Mouse (Mus musculus) liver, embryonic 15.5 days (tissue): ENCODE data around the gene Casc3. TPM values are rescaled to one million over a fixed set of nuclear protein-coding genes. Genes with fewer than 3 reads are reported as not detected.
"Not testable (repeated sequence)": the region's sequence is repeated elsewhere in the genome, so short reads cannot be mapped to it uniquely, and the experiment has no call there.

Experiments
- ATAC-seq: fragments of 200-750 bp; cut with Nextera tagmentation; 2 replicates; pipeline ENCODE4 v1.8.0; 2017; ENCODE audit warnings: moderate number of reproducible peaks, mild to moderate bottlenecking, moderate library complexity; ENCODE audit not compliant: insufficient read depth
- H3K27ac ChIP-seq: fragments of 300-500 bp; sonication (generic); replicated peaks from 2 replicates; pipeline ENCODE4 v1.5.1; 2015; ENCODE audit warnings: mild to moderate bottlenecking, inconsistent platforms
- H3K27me3 ChIP-seq: fragments of 300-500 bp; sonication (generic); 2 replicates; pipeline ENCODE4 v1.6.1; 2015; ENCODE audit warnings: mild to moderate bottlenecking, inconsistent platforms
- H3K36me3 ChIP-seq: fragments of 300-500 bp; sonication (generic); replicated peaks from 2 replicates; pipeline ENCODE4 v1.6.1; 2015; ENCODE audit warnings: moderate library complexity, mild to moderate bottlenecking, inconsistent platforms
- H3K4me1 ChIP-seq: fragments of 300-500 bp; sonication (generic); replicated peaks from 2 replicates; pipeline ENCODE4 v1.6.1; 2015; ENCODE audit warnings: inconsistent platforms
- H3K4me2 ChIP-seq: fragments of 300-500 bp; sonication (generic); 2 replicates; pipeline ENCODE4 v1.6.1; 2015; ENCODE audit warnings: moderate library complexity, mild to moderate bottlenecking, inconsistent platforms
- H3K4me3 ChIP-seq: fragments of 300-500 bp; sonication (generic); replicated peaks from 2 replicates; pipeline ENCODE4 v1.5.1; 2015; ENCODE audit warnings: mild to moderate bottlenecking, inconsistent platforms
- H3K9ac ChIP-seq: fragments of 300-500 bp; sonication (generic); 2 replicates; pipeline ENCODE4 v1.6.1; 2015; ENCODE audit warnings: moderate library complexity, mild to moderate bottlenecking, inconsistent platforms
- H3K9me3 ChIP-seq: fragments of 300-500 bp; sonication (generic); replicated peaks from 2 replicates; pipeline ENCODE4 v1.6.1; 2016; ENCODE audit warnings: inconsistent platforms
- WGBS: fragments of 180-500 bp; shearing (Covaris S2); methylation state at CpG from one replicate; pipeline ENCODE4 v1.1.7; 2015; ENCODE audit warnings: mixed read lengths; ENCODE audit not compliant: insufficient replicate concordance; 5-methylcytosine and 5-hydroxymethylcytosine counted together
- polyA plus RNA-seq: library from polyadenylated mRNA; unstranded; fragments of >200 nt; fragmentation: Nextera tagmentation; extraction: Ambion mirVana; gene quantifications from 2 replicates; pipeline ENCODE4 v1.2.1, GENCODE M21; 2015

The Casc3 gene
- polyA plus RNA-seq, 1 experiment from 2014 or later: 14.4 TPM

DNA sequence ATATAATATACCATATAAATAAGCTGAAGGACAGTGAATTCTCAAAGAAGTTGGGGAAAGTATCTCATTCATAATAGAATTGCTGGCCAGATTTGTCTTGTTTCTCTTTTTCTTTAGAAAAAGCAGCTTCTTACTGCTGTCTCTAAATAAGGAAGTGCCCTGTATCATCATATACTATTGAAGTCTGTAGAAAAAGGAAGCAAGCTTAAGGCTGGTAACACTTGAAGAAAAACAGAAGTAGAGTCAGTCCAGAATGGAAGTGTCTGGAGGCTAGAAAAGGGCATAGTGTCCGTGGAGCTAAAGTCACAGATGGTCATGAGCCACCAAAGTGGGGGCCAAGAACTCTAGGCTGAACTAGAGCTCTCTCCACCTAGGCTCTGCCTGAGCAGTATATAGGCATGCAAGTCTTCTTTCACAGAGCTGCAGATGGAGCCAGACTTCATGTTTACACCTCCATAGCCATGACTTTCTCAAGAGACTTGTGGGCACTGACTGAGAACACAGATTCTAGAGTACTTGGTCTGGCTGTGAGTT is 12.1 kb downstream of the Casc3 start:
- Histone ChIP-seq H3K9ac (no peak overlapping the region), H3K4me1 (peaks cover 11% of the 10 kb centered on the region), H3K36me3 (peaks cover 93% of the 10 kb centered on the region), H3K27ac (no peak overlapping the region), H3K9me3 (no peaks in the 10 kb centered on the region), H3K27me3 (no peaks in the 10 kb centered on the region), H3K4me3 (no peak overlapping the region), H3K4me2 (no peak overlapping the region)
- no peak for ATAC-seq
- 18% methylated on average over 1 of the region's 1 CpGs for WGBS

- 29% methylated on average over 5 of the region's 5 CpGs for WGBS
- H3K27ac ChIP-seq: no peak overlapping the region
- no peak overlapping the region for H3K4me2 ChIP-seq
- peaks cover 17% of the 10 kb centered on the region for H3K4me1 ChIP-seq
- no peak overlapping the region for H3K9ac ChIP-seq
- H3K4me3 ChIP-seq: no peak overlapping the region
- H3K27me3 ChIP-seq: no peaks in the 10 kb centered on the region
- peaks cover 97% of the 10 kb centered on the region for H3K36me3 ChIP-seq
- H3K9me3 ChIP-seq: no peaks in the 10 kb centered on the region
- ATAC-seq: no peak
Measured at GRCm38 (mm10) chr11:98820968-98821367, 16.3 kb downstream of the Casc3 start.

GRCm38 (mm10) chr11:98826071-98826470 is 21.4 kb downstream of the Casc3 start:
- H3K9me3 ChIP-seq, H3K4me2 ChIP-seq, H3K27me3 ChIP-seq, H3K27ac ChIP-seq, H3K9ac ChIP-seq, H3K4me3 ChIP-seq: not testable (repeated sequence)
- Histone ChIP-seq H3K36me3 (peaks cover 97% of the 10 kb centered on the region), H3K4me1 (peaks cover 25% of the 10 kb centered on the region)
- peak; percentile 66 for ATAC-seq
- WGBS: 75% methylated on average over 2 of the region's 2 CpGs

GRCm38 (mm10) chr11:98827877-98828276 is 23.2 kb downstream of the Casc3 start:
- Histone ChIP-seq H3K27me3 (no peaks in the 10 kb centered on the region), H3K4me1 (peaks cover 25% of the 10 kb centered on the region), H3K4me2 (no peak overlapping the region), H3K36me3 (peaks cover 97% of the 10 kb centered on the region), H3K9me3 (no peaks in the 10 kb centered on the region), H3K27ac (peak overlapping the region; percentile 41), H3K4me3 (no peak overlapping the region), H3K9ac (no peak overlapping the region)
- ATAC-seq: peak; percentile 51
- WGBS: 18% methylated on average over 2 of the region's 2 CpGs

GRCm38 (mm10) chr11:98829091-98829775 is 24.5 kb downstream of the Casc3 start:
- Histone ChIP-seq H3K27me3 (no peaks in the 10 kb centered on the region), H3K27ac (0 out of 2 replicates have a peak overlapping the region, but pooled peaks have one; percentile 0), H3K9me3 (no peaks in the 10 kb centered on the region), H3K4me3 (no peak overlapping the region), H3K9ac (no peak overlapping the region), H3K36me3 (peaks cover 97% of the 10 kb centered on the region), H3K4me1 (peaks cover 25% of the 10 kb centered on the region), H3K4me2 (no peak overlapping the region)
- no peak for ATAC-seq
- 61% methylated on average over 12 of the region's 12 CpGs for WGBS

DNA sequence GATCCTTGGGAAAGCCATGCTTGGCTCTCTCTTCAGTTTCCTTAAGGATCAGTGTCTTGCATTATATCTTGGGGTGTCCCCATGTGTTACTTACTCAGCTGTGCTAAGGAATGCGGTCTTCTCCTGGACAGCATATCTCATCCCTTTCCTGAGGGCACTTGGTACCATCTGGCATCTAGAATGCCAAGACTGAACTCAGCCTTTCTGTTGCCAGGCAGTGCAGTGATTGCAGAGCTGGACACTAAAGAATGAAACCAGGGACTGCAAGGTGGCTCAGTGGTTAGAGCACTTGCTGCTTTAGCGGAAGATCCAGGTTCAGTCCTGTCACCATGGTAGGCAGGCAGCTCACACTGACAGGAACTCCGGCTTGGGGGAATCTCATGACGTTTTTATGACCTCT is 25.2 kb downstream of the Casc3 start:
- no peak overlapping the region for H3K27ac ChIP-seq
- H3K9ac ChIP-seq: no peak overlapping the region
- 79% methylated on average over 4 of the region's 4 CpGs for WGBS
- H3K27me3 ChIP-seq: no peaks in the 10 kb centered on the region
- no peaks in the 10 kb centered on the region for H3K9me3 ChIP-seq
- no peak overlapping the region for H3K4me2 ChIP-seq
- no peak overlapping the region for H3K4me3 ChIP-seq
- H3K36me3 ChIP-seq: peaks cover 94% of the 10 kb centered on the region
- no peak for ATAC-seq
- H3K4me1 ChIP-seq: peaks cover 23% of the 10 kb centered on the region

DNA sequence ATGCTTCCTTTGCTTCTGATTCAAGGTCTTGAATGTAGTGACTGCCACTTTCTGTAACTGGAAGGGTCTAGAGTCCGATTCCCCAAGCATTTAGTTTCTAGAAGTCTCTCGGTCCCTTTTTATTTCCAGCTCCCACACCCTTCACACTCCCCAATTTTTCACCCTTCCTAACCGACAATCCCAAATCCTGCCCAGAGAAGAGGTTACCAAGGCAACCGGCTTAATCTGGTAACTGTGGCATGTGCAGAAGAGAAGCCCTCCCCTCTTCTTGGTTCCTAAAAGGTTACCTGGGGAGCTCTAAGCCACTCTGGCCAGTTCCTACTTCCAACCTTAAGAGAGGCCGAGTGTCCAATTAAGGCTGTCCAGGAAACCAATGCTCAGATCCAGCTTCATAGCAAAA is 30.6 kb downstream of the Casc3 start:
- H3K9me3 ChIP-seq: no peaks in the 10 kb centered on the region
- H3K4me2 ChIP-seq: no peak overlapping the region
- peaks cover 46% of the 10 kb centered on the region for H3K27me3 ChIP-seq
- peaks cover 20% of the 10 kb centered on the region for H3K4me1 ChIP-seq
- no peak overlapping the region for H3K9ac ChIP-seq
- peaks cover 42% of the 10 kb centered on the region for H3K36me3 ChIP-seq
- H3K4me3 ChIP-seq: no peak overlapping the region
- WGBS: 62% methylated on average over 5 of the region's 5 CpGs
- H3K27ac ChIP-seq: no peak overlapping the region
- ATAC-seq: no peak

GRCm38 (mm10) chr11:98835725-98836124 is 31.0 kb downstream of the Casc3 start:
- H3K4me1 ChIP-seq: peaks cover 20% of the 10 kb centered on the region

DNA sequence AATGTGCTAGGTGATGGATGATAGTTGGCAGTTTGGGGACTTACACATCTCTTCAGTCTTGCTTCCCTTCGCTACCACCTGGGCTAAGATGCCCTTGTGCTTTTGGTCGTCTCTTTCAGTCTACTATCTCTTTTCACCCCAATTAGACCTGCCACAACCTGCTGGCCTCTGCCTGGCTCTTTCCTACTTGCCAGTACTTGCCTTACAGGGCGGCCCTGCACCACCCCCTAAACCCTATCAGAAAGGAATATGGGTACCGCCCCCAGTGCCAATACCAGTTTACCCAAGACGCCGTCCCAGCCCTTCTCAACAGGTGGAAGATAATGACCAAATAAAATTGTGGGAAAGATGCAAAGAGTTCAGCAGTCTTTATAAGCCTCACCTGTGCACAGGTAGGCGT is 31.4 kb downstream of the Casc3 start:
- Histone ChIP-seq H3K4me1 (peaks cover 20% of the 10 kb centered on the region), H3K9ac (peak overlapping the region; percentile 57; the same call in 1 of the 2 replicates), H3K4me2 (peak overlapping the region; percentile 98), H3K36me3 (peaks cover 34% of the 10 kb centered on the region), H3K9me3 (no peaks in the 10 kb centered on the region), H3K4me3 (peak overlapping the region; percentile 62), H3K27me3 (peaks cover 53% of the 10 kb centered on the region), H3K27ac (no peak overlapping the region)
- ATAC-seq: peak; percentile 34; the same call in 1 of the 2 replicates
- WGBS: 26% methylated on average over 7 of the region's 7 CpGs

More at GRCm38 (mm10) chr11:98835725-98836124, 31.0 kb downstream of the Casc3 start:
- H3K27ac ChIP-seq: no peak overlapping the region
- H3K36me3 ChIP-seq: peaks cover 38% of the 10 kb centered on the region
- H3K9ac ChIP-seq: no peak overlapping the region
- H3K4me3 ChIP-seq: no peak overlapping the region
- H3K9me3 ChIP-seq: no peaks in the 10 kb centered on the region
- 55% methylated on average over 3 of the region's 3 CpGs for WGBS
- no peak for ATAC-seq
- peaks cover 50% of the 10 kb centered on the region for H3K27me3 ChIP-seq
- no peak overlapping the region for H3K4me2 ChIP-seq

- H3K9ac ChIP-seq: peak within 1 kb of the TSS; percentile 57
- peak within 1 kb of the TSS; percentile 98 for H3K4me2 ChIP-seq
- H3K27ac ChIP-seq: no peak within 1 kb of the TSS
- H3K36me3 ChIP-seq: peaks cover 28% of the 10 kb centered on the region
- H3K4me1 ChIP-seq: peaks cover 20% of the 10 kb centered on the region
- peaks cover 53% of the 10 kb centered on the region for H3K27me3 ChIP-seq
- H3K4me3 ChIP-seq: peak within 1 kb of the TSS; percentile 62
- H3K9me3 ChIP-seq: no peaks in the 10 kb centered on the region
- WGBS: 2% methylated on average over 47 of the region's 48 CpGs
- ATAC-seq: peak; percentile 88
Measured at GRCm38 (mm10) chr11:98836651-98837141, 32.0 kb downstream of the Casc3 start, which contains the start of gene Rapgefl1. Gene Rapgefl1 (plus strand): TSS chr11:98836785.

DNA sequence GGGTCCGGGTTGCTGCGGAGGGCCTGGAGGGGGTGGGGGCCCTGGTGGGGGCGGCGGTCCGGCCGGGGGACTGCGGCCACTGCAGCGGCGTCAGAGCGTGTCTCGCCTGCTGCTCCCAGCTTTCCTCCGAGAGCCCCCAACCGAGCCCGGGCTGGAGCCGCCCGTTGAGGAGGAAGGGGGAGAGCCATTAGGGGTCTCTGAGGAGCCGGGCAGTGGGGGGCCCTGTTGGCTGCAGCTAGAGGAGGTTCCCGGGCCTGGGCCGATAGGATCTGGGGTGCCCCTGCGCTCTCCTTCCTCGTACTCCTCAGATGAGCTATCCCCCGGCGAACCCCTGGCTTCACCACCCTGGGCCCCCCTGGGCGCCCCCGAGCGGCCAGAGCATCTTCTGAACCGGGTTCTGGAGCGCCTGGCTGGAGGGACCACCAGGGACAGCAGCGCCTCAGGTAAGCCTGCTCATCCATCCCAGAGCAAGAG is 32.6 kb downstream of the Casc3 start:
- Histone ChIP-seq H3K27me3 (peaks cover 55% of the 10 kb centered on the region), H3K4me2 (peak overlapping the region; percentile 98), H3K36me3 (peaks cover 22% of the 10 kb centered on the region), H3K4me3 (peak overlapping the region; percentile 62), H3K4me1 (peaks cover 20% of the 10 kb centered on the region), H3K9ac (peak overlapping the region; percentile 57), H3K9me3 (no peaks in the 10 kb centered on the region), H3K27ac (no peak overlapping the region)
- WGBS: 1% methylated on average over 29 of the region's 29 CpGs
- ATAC-seq: no peak
